Mouse (Mus musculus) adrenal gland, adult (tissue): ENCODE results near the gene Stxbp1.

Experiments used
- DNase-seq, 2 experiments: peaks; one replicate each; pipeline ENCODE4 v3.0.0; 2022 to 2023; ENCODE audit warnings: low spot score in 1 of 2; ENCODE audit not compliant: inconsistent age in 2 of 2

Gene Stxbp1

DNA sequence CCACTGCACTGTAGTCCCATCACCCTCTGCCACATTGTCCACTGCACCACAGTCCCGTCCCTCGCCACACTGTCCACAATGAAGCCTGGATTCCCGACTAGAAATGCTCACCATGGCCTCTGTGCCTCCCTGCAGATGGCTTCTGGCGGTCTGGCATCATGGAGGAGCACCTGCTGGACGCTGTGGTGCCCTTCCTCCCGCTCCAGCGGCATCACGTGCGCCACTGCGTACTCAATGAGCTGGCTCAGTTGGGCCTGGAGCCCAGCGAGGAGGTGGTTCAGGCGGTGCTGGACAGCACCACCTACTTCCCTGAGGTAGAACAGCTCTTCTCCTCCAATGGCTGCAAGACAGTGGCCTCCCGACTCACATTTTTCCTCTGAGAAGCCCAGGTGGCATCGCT lies 85.7 kb downstream of the Stxbp1 start:
- no peak for DNase-seq

DNA sequence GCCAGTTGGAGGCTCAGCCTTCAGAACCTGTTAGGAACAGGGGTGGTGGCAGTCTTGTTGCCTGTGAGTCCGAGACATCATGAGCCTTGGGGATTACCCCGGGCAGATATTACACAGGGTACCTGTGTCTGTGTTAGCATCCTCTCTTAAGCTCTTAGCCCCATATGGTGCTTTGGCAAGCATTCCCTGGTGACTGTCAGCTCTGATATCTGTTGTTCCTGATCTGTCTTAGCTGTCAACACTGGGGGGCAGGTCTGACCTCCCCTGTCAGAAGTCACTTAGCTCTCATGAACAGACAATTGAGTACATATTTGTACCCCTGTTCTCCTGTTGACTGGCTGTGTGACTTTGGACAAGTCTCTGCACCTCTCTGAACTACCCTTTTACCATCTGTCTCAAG lies 88.0 kb downstream of the Stxbp1 start:
- DNase-seq, result no peak

DNA sequence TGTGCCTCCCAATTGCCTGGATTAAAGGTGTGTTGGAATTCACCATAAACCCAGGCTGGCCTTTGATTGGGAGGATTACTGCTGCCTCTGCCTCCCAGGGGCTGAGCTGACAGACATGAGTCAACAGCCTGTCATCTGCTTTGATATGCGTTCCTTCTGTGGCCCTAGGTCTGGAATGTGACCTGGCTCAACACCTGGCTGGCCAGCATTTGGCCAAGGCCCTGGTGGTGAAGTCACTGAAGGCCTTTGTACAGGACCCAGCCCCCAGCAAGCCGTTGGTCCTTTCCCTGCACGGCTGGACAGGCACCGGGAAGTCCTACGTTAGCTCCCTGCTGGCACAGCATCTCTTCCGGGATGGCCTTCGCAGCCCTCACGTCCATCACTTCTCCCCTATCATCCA lies 88.5 kb downstream of the Stxbp1 start:
- peak in 1 of 2 experiments; percentile 60 for DNase-seq

DNA sequence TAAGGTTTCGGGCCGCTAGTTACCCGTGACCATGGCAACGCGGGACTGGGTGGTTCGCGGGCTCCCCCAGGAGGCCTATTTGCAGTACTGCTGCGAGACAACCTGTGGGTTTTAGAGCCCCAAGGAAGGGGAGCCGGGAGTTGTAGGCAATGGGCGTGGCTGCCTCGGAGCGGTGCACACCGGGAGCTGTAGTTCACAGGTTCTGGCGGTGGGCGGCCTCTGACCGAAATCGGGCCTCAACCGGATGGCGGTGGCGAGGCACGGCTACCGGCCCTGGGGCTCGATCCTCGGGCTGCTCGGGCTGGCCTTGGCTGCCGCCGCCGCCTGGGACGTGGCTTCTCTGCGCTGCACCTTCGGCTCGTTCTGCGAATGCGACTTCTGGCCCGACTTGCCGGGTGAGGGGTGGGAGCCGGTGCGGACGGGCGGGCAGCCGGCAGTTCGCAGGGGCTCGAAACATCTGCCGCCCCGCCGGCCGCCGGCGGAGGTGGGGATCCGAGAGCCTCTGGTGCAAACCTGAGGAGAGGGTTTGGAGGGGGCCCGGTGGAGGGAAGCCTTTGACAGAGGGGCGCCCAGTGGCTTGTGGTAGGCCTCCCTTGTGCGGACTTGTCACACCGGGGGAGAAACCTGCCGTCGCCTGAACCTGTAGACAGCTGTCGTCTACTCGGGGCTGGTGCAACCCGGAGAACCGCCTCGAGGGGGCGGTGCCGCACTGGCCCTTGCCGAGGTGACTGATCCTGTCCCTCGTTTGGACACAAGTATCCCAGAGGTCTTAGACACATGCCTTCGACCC lies 89.8 kb downstream of the Stxbp1 start, which contains the start of gene Tor2a:
Gene Tor2a (plus strand): TSS at position 179 of the 790 bp plus-strand sequence.
- DNase-seq, result peak; percentile 98 to 99

DNA sequence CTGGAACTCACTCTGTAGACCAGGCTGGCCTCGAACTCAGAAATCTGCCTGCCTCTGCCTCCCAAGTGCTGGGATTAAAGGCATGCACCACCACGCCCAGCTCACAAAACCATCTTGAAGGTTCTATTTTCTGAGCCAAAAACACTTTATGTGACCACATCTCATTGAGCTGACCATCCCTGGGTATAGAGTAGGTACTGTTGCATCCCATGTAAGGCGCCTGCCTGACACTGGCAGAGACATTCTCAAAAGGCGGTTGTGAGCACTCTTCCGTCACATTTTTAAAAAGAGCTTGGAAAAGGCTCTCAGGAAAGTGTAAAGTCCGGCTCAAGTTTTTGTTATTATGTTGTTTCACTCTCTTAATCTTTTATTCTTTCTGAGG lies 90.4 kb downstream of the Stxbp1 start:
- DNase-seq, result no peak

DNA sequence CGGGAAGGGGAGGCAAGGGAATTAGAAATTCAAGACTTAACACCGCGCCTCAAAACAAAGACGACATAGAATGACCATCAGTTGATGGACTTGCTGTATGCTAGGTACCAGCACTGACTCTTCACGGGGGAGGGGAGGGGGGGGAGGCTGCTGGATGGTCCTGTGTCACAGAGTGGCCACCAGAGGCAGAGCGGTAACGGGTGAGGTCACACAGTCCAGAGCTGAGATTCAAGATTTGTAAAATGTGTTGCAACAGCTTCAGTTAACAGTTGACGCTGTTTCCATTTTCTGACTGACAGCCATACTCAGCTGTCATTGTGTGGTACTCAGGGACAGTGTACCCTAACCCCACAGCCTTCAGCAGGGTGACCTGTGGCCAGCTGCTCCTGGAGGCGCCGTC lies 94.9 kb downstream of the Stxbp1 start:
- no peak for DNase-seq

DNA sequence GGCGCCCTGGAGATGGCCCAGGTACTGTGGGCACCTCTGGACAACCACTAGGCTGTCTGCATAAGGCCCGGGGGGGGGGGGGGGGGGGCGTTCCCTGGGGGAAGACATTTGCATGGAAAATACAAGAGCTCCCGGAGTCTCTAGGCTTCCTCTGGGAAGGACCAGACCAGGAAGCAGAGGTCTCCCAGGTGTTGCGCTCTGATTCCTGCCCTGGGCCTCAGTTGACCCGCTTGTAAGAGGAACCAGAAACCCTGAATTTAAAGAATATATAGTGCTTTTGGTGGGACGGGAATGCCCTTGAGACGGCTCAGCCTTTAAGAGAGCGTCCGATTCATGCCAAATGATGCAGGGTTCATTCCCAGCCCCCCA lies 95.4 kb downstream of the Stxbp1 start:
- no peak for DNase-seq

DNA sequence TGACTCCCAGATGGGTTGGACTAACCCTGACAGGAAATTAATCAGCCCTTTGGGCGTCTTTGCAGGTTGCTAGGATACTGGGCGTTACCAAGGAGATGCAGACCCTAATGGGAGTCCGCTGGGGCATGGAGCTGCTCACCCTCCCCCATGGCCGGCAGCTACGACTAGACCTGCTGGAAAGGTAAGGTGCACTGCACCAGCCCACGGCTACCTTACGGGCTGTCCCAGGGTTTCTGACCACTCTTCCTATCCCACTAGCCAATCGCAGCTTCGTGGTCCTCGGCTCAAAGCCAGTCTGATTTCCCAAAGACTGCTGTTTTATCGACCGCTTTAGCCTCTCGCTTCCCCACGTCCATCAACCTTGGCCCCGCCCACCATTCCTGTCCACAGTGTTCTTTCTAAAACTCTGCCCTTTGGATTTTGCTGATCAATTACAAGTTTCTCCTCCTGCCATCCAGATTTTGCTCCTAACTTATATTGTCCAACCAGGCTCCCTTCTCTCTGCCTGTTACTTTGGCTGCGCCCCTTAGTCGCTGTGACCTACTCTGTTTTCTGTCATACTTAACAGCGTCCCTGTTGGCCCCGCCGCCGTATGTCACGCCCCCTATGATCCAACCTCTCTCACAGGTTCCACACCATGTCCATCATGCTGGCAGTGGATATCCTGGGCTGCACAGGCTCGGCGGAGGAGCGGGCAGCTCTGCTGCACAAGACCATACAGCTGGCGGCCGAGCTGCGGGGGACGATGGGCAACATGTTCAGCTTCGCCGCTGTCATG lies 96.0 kb downstream of the Stxbp1 start:
- peak; percentile 87 to 94 for DNase-seq

DNA sequence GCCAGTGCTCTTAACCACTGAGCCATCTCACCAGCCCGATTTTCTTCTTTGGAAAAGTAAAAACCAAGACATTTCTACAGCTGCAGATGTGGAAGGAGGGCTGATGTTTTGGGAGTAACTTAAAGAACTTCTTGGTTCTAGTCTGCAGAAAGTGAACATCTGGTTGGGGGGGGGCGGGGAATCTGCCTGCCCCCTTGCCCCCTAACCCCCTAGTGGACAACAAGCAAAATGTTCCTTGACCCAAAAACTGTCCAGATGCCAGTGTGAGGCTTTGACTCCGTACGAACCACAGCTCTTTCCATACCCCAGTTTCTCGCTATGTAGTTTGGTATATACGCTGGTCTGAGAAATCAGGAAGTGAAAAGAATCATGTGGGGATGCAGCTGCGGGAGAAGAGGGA lies 96.8 kb downstream of the Stxbp1 start:
- no peak for DNase-seq

DNA sequence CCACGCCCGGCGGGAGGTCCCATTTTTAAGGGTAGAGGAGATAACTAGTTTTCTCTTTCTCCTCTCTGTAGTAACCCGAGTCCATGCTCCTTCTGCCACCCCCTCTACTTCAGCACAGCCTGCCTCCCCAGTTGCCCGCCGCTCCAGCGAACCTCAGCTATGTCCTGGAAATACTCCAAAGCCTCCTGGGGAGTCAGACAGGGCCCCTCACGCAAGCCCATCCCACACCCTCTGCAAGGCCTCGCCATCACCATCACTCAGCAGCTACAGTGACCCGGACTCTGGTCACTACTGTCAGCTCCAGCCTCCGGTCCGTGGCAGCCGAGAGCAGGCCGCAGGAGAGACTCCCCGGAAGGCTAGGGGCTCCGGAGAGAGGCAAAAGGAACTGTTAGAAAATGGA lies 98.0 kb downstream of the Stxbp1 start:
- DNase-seq, result no peak

DNA sequence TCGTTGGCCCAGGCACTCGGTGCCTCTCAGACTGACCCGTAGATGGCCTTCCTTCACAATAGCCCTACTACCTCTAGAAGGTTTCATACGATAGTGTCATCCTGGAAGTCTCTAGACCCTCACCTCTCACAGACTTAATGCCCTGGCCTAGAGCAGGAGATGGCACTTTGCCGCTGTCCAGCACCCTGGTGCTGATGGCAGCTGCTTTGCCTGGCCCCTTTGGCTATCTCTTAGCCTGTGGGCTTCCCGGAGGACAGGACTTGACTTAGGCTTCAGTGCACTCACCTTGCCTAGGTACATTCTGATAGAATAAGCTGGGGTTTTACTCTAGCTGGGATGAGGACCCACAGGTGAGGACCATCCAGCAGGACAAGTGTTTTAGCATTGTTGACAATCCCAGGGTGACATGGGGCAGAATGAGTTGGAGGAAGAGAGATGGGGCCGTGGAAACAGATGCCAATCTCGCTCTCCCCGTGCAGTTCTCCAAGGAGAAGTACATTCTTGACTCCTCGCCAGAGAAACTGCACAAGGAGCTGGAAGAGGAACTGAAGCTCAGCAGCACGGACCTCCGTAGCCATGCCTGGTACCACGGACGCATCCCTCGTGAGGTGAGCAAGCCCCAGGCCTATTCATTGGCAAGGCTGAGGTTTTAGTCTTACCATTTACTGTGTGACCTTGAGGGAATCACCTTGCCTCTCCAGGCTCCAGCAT lies 102.6 kb downstream of the Stxbp1 start:
- no peak for DNase-seq

DNA sequence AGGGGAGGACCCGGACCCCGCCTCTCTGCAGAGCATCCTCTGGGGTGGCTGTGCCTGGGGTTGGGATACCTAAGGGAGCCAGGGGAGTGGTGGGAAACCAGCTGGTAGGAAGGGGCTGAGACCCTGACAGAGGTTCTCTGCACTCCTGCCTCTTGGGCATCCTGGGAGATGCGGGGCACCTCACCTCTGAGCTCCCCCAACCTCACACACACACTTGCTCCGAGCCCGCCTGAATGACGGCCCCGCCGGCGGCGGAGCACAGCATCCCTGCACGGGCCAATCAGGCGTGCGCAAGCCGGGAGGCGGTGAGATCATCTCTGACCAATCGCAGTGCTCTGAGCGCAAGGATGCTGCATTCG lies 104.9 kb downstream of the Stxbp1 start:
- DNase-seq, result no peak

DNA sequence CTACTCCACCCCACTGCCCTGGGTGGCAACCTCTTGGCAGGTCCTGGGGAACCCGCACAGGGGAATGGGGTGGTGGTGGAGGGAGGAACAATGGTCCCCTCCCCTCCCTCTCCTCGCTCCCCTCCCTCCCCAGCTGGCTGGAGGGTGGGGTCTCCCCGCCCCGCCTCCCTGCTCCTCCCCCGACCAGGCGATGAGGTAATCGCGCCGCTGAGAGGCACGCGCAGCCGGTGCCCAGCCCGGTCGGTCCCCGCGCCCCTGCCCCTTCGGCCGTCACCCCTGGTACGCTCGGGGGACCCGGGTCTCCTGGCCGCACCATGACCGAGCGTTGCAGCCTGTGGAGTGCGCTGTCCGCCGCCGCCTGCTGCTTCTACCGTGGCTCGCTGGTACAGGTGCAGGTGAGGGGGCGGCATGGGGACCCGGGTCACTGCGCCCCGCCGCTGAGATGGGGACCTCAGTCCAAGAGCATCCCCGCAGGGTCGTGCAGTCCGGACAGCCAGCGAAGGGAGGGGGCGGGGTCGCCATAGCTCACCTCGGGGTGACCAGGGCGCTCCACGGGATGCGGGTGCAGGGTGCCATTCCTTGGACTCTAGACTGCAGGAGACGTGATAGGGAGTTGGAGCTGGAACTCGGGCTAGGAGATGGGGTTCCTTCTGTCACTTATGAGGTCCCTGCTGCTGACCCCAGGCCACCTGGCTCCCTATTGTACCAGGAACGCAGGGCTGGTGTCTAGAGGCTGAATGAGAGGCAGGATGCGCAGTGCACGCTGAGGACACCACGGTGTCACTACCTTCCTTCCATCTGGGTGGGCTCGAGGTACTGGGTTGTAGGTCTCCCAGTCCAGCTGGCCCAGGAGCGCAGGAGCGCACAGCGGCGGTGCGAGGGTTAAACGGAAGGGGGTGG lies 105.5 kb downstream of the Stxbp1 start:
- peak; percentile 54 to 60 for DNase-seq

DNA sequence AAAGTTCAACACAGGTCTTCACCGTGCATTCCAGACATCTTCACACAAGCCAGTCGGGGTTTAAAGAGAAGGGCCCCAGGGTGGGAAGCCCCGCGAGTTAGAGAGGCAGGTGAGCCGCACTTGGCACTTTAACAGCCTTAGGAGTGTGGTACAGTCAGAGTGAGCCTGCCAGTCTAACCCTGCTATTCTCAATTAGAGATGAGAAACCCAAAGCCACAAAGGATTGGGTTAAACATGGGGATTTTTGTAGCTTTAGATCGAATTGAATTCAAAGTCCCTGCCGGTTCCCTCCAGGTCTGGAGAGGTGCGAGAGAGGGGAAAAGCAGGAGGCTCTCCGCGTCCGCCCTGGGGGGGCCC lies 106.2 kb downstream of the Stxbp1 start, which contains the start of gene 6330409D20Rik:
Gene 6330409D20Rik (minus strand): TSS at position 101 of the 357 bp plus-strand sequence.
- DNase-seq, result no peak

DNA sequence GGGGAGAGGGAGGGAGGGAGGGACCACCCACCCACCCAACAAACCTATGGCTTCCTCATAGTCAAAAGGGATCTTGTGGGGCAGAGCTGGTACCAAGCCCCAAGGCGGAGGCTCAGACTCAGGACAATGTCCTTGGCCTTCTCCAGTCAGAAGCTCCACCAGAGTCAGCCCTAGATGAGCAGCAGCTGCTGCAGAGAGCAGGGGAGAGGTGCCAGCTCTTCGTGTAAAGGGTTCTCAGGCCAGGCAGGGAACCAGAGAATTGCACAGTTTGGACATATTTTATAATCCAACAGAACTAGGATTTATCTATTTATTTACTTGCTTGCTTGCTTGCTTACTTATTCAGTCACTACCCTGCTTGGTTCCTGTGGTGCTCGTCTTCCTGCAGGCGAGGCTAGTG lies 107.7 kb downstream of the Stxbp1 start:
- peak; percentile 53 to 67 for DNase-seq
